Mouse (Mus musculus): ENCODE data around the gene Tmem253. TPM values are rescaled to one million over a fixed set of nuclear protein-coding genes. Genes with fewer than 3 reads are reported as not detected.

Gene Tmem253
- polyA plus RNA-seq, 1 experiment from 2014 or later, result 1.0 TPM

Other genes with a start within 250 kb of the Tmem253 start
- not detected in 2 replicates for gene Ang4, start 242.1 kb upstream of the Tmem253 start, polyA plus RNA-seq (2014; fragmentation: Nextera tagmentation; extraction: Ambion mirVana)
- not detected in 2 replicates for gene AY358078, start 215.6 kb upstream of the Tmem253 start, polyA plus RNA-seq (2014; fragmentation: Nextera tagmentation; extraction: Ambion mirVana)
- not detected in 2 replicates for gene Ear6, start 162.0 kb upstream of the Tmem253 start, polyA plus RNA-seq (2014; fragmentation: Nextera tagmentation; extraction: Ambion mirVana)
- 41.9 and 46.9 TPM in 2 replicates for gene Mettl17, start 130.8 kb upstream of the Tmem253 start, polyA plus RNA-seq (2014; fragmentation: Nextera tagmentation; extraction: Ambion mirVana)
- 0.17 and 0.31 TPM in 2 replicates for gene Slc39a2, start 122.8 kb upstream of the Tmem253 start, polyA plus RNA-seq (2014; fragmentation: Nextera tagmentation; extraction: Ambion mirVana)
- 115 and 145 TPM in 2 replicates for gene Ndrg2, start 101.5 kb upstream of the Tmem253 start, polyA plus RNA-seq (2014; fragmentation: Nextera tagmentation; extraction: Ambion mirVana)
- gene Tppp2, start 97.2 kb upstream of the Tmem253 start, polyA plus RNA-seq (2014; fragmentation: Nextera tagmentation; extraction: Ambion mirVana), result not detected in 2 replicates
- gene Rnase13, start 92.9 kb upstream of the Tmem253 start, polyA plus RNA-seq (2014; fragmentation: Nextera tagmentation; extraction: Ambion mirVana), result not detected in 2 replicates
- gene Arhgef40, start 30.9 kb upstream of the Tmem253 start, polyA plus RNA-seq (2014; fragmentation: Nextera tagmentation; extraction: Ambion mirVana), result 57.5 and 58.3 TPM in 2 replicates
- 22.0 and 22.8 TPM in 2 replicates for gene Zfp219, start 5.1 kb downstream of the Tmem253 start, polyA plus RNA-seq (2014; fragmentation: Nextera tagmentation; extraction: Ambion mirVana)
- gene Olfr221, start 26.8 kb downstream of the Tmem253 start, polyA plus RNA-seq (2014; fragmentation: Nextera tagmentation; extraction: Ambion mirVana), result not detected in 2 replicates
- gene Hnrnpc, start 88.4 kb downstream of the Tmem253 start, polyA plus RNA-seq (2014; fragmentation: Nextera tagmentation; extraction: Ambion mirVana), result 456 and 484 TPM in 2 replicates
- 46.5 and 49.7 TPM in 2 replicates for gene Rpgrip1, start 95.0 kb downstream of the Tmem253 start, polyA plus RNA-seq (2014; fragmentation: Nextera tagmentation; extraction: Ambion mirVana)
- gene Supt16, start 181.8 kb downstream of the Tmem253 start, polyA plus RNA-seq (2014; fragmentation: Nextera tagmentation; extraction: Ambion mirVana), result 28.0 and 50.5 TPM in 2 replicates
- gene Chd8, start 242.1 kb downstream of the Tmem253 start, polyA plus RNA-seq (2014; fragmentation: Nextera tagmentation; extraction: Ambion mirVana), result 34.5 and 36.9 TPM in 2 replicates

All from heart, embryonic 11.5 days (tissue).